ENCODE assay signal across 1 mouse cellular context in the genomic region with DNA sequence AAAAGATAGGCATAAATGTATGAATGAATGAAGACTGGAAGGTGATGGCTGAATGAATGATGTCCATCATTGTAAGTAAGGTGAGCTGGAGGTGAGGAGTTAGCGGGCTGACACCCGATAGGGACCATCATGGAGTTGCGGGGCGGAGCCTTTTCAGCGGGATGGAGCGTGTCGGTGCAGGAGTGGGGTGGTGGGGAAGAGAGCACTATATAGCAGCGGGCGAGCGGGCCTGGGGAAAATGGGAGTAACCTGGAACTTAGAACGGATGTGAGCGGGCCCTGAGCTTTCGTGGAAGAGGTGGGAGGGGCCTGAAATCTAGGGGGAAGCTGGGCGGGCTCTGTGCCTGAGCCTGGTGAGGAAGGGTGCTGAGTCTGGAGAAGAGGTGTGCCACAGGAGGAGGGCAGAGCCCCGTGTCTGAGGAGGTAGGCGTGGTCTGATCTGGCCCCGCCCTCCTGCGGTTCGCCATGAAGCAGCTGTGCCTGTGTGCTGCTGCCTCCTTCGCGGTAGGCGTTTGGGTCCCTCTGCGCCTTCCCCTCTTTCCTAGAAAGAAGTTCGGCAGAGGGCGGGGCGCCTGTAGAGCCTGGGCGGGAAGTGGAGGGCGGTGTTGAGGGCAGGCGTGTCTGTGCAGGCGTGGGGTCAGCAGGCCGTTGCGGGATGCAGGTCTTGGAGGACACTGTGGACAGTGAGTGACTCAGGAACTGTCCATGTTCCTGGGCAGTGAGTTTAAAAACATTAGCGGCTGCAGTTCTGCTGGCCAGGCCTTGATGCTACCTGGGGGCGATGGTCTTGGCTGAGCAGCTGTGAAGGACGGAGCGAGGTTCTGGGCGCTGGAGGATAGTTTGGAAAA.
TF ChIP-seq lines count a peak whose summit lies in the region.

No protein-coding gene starts in this region.

TF ChIP-seq in CH12.LX, 34 proteins besides CTCF, POLR2A, EP300 and RAD21:
- TF ChIP-seq GABPA (IDR thresholded peaks at IDR 0.05; ENCODE audit: insufficient replicate concordance, low read depth, low read length) (no peak), ELF1 (IDR thresholded peaks at IDR 0.05; ENCODE audit: low read depth, low read length) (no peak), ZC3H11A (IDR thresholded peaks at IDR 0.05; ENCODE audit: low read depth, low read length) (no peak), JUND (conservative IDR thresholded peaks at IDR 0.05; ENCODE audit: low read depth, low read length) (no peak), MAFK (IDR thresholded peaks at IDR 0.05; ENCODE audit: insufficient replicate concordance, low read length) (no peak), USF1 (IDR thresholded peaks at IDR 0.05; ENCODE audit: low read depth, low read length) (no peak), NRF1 (IDR thresholded peaks at IDR 0.05; ENCODE audit: low read depth, low read length) (no peak), SMC3 (IDR thresholded peaks at IDR 0.05; ENCODE audit: low read depth, low read length) (no peak), ZMIZ1 (IDR thresholded peaks at IDR 0.05; ENCODE audit: low read depth, low read length) (no peak), ETS1 (conservative IDR thresholded peaks at IDR 0.05; ENCODE audit: low read depth, low read length) (no peak), HCFC1 (IDR thresholded peaks at IDR 0.05; ENCODE audit: low read depth, low read length) (no peak), TCF12 (IDR thresholded peaks at IDR 0.05; ENCODE audit: low read depth, low read length) (no peak), ZKSCAN1 (IDR thresholded peaks at IDR 0.05; ENCODE audit: borderline replicate concordance, low read depth, low read length) (no peak)
TF ChIP-seq in CH12.LX: peak in this region for 0.
